Mouse (Mus musculus) forebrain, embryonic 11.5 days (tissue): ENCODE measurements around the gene Pitpnc1. TPM values are rescaled to one million over a fixed set of nuclear protein-coding genes. Genes with fewer than 3 reads are reported as not detected.

Experiments
- ATAC-seq: fragments of 200-750 bp; cut with Nextera tagmentation; replicated peaks from 2 replicates; pipeline ENCODE4 v1.8.0; 2017; ENCODE audit warnings: moderate TSS enrichment; ENCODE audit not compliant: low FRiP score
- DNase-seq: peaks from one replicate; pipeline ENCODE4 v3.0.0-alpha.2; 2017; ENCODE audit warnings: low spot score
- H3K27ac ChIP-seq: fragments of 300-500 bp; sonication (generic); 2 replicates; pipeline ENCODE4 v1.5.1; 2014; ENCODE audit warnings: low read depth, low read length
- H3K27me3 ChIP-seq: fragments of 300-500 bp; sonication (generic); 2 replicates; pipeline ENCODE4 v1.6.1; 2014; ENCODE audit warnings: mild to moderate bottlenecking, low read length, mixed read lengths; ENCODE audit not compliant: control insufficient read depth, insufficient read depth
- H3K36me3 ChIP-seq: fragments of 300-500 bp; sonication (generic); 2 replicates; pipeline ENCODE4 v1.6.1; 2014; ENCODE audit warnings: mild to moderate bottlenecking, low read length, moderate library complexity, mixed read lengths; ENCODE audit not compliant: control insufficient read depth, insufficient read depth
- H3K4me1 ChIP-seq: fragments of 300-500 bp; sonication (generic); replicated peaks from 2 replicates; pipeline ENCODE4 v1.6.1; 2014; ENCODE audit warnings: low read length, mixed read lengths; ENCODE audit not compliant: control insufficient read depth, insufficient read depth
- H3K4me2 ChIP-seq: fragments of 300-500 bp; sonication (generic); 2 replicates; pipeline ENCODE4 v1.6.1; 2014; ENCODE audit warnings: low read depth, mild to moderate bottlenecking, low read length, moderate library complexity, mixed read lengths; ENCODE audit not compliant: severe bottlenecking
- H3K4me3 ChIP-seq: fragments of 300-500 bp; sonication (generic); 2 replicates; pipeline ENCODE4 v1.5.1; 2014; ENCODE audit warnings: low read depth, low read length
- H3K9ac ChIP-seq: fragments of 300-500 bp; sonication (generic); 2 replicates; pipeline ENCODE4 v1.6.1; 2014; ENCODE audit warnings: low read length
- H3K9me3 ChIP-seq: fragments of 300-500 bp; sonication (generic); 2 replicates; pipeline ENCODE4 v1.6.1; 2016; ENCODE audit warnings: low read length, mixed read lengths; ENCODE audit not compliant: control insufficient read depth
- WGBS: fragments of 180-500 bp; shearing (Covaris S2); extraction: QIAGEN DNeasy Blood & Tissue Kit; methylation state at CpG from one replicate; pipeline ENCODE4 v1.1.7; 2014; 5-methylcytosine and 5-hydroxymethylcytosine counted together
- polyA plus RNA-seq: library from polyadenylated mRNA; unstranded; fragments of >200 nt; fragmentation: Nextera tagmentation; extraction: Ambion mirVana; gene quantifications from 2 replicates; pipeline ENCODE4 v1.2.1, GENCODE M21; 2014

Gene Pitpnc1
- polyA plus RNA-seq, 1 experiment from 2014 or later = 35.7 TPM

DNA sequence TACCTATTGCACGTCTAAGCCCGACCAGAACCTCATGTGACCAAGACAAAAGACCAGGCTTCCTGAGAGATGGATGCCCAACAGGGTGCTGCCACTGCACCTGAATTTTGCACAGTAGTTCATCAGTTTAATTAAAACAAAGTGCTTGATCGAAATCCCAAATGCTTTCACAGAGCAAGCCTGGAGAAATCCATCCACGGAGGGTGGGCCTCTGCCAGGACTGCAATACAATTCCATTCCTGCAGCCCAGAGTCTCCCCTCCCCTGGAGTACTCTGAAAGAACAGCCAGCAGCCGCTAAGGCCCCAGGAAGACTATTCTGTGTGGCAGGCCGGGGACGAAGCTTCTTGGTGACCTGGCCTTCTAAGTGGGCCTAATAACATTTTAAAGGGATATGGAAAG, 50.6 kb downstream of the Pitpnc1 start:
- DNase-seq (no peak), ATAC-seq (no peak)
- peaks cover 18% of the 10 kb centered on the region for H3K4me1 ChIP-seq
- no peaks in the 10 kb centered on the region for H3K36me3 ChIP-seq
- H3K9ac ChIP-seq = 0 out of 2 replicates have a peak overlapping the region, but pooled peaks have one; percentile 2
- no peaks in the 10 kb centered on the region; the same call in 1 of the 2 replicates for H3K9me3 ChIP-seq
- H3K4me2 ChIP-seq = no peak overlapping the region
- 0 out of 2 replicates have a peak overlapping the region, but pooled peaks have one; percentile 59 for H3K27ac ChIP-seq
- no peaks in the 10 kb centered on the region for H3K27me3 ChIP-seq
- H3K4me3 ChIP-seq = no peak overlapping the region
- 30% methylated on average over 7 of the region's 7 CpGs for WGBS

DNA sequence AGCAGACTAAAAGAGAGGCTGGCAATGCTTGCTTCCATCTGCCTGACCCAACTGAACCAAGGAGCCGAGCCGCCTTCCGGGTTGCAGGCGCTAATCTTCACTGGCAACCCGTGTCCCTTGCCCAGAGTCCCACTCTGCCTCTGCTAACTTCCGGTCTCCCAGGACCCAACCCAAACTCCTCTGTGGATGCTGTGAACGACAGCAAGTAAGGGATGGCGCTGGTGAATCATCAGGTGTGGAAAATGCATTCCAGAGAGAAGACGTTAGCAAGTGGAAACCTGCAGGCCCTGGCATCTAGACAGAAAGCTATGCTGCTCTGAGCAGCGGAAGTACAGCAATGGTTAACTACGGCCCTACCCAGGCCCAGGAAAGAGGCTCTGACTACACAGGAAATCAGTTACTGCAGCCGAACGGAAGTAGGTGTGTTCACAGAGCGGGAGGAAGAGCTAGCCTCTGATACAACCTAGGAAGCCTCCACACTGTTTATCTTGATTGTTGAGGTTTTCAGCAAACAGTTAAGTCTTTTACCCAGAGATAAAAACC, 53.4 kb downstream of the Pitpnc1 start:
- Histone ChIP-seq H3K9ac (peak overlapping the region; percentile 37), H3K27me3 (no peaks in the 10 kb centered on the region), H3K9me3 (no peaks in the 10 kb centered on the region; the same call in 1 of the 2 replicates), H3K4me3 (no peak overlapping the region), H3K36me3 (no peaks in the 10 kb centered on the region), H3K4me2 (peak overlapping the region; percentile 24; the same call in 1 of the 2 replicates), H3K4me1 (peaks cover 34% of the 10 kb centered on the region), H3K27ac (peak overlapping the region; percentile 95)
- peak; percentile 40 for ATAC-seq
- WGBS = 37% methylated on average over 14 of the region's 14 CpGs
- DNase-seq = peak; percentile 66

DNA sequence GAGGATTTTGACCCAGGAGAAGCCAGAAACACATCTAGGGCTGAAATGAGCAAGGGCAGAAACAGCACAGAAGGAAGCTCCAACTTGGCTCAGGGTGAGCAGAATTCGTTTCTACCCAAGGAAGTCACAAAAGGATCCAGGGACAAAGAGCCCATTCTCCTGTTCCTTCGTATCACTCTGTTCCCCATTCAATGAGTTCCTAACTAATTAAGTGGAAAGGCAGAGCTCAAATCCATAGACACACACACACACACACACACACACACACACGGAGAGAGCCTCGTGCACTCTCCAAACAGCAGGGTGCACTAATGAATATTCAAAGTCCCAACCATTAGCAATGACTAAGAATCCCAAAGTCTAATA, 54.0 kb downstream of the Pitpnc1 start:
- H3K4me1 ChIP-seq = peaks cover 34% of the 10 kb centered on the region
- ATAC-seq = peak; percentile 62
- WGBS = 3% methylated on average over 4 of the region's 4 CpGs
- DNase-seq = peak; percentile 85
- no peak overlapping the region for H3K4me3 ChIP-seq
- H3K9ac ChIP-seq = peak overlapping the region; percentile 41; the same call in 1 of the 2 replicates
- peak overlapping the region; percentile 24 for H3K4me2 ChIP-seq
- H3K27me3 ChIP-seq = no peaks in the 10 kb centered on the region
- H3K27ac ChIP-seq = peak overlapping the region; percentile 95
- no peaks in the 10 kb centered on the region; the same call in 1 of the 2 replicates for H3K9me3 ChIP-seq
- no peaks in the 10 kb centered on the region for H3K36me3 ChIP-seq

DNA sequence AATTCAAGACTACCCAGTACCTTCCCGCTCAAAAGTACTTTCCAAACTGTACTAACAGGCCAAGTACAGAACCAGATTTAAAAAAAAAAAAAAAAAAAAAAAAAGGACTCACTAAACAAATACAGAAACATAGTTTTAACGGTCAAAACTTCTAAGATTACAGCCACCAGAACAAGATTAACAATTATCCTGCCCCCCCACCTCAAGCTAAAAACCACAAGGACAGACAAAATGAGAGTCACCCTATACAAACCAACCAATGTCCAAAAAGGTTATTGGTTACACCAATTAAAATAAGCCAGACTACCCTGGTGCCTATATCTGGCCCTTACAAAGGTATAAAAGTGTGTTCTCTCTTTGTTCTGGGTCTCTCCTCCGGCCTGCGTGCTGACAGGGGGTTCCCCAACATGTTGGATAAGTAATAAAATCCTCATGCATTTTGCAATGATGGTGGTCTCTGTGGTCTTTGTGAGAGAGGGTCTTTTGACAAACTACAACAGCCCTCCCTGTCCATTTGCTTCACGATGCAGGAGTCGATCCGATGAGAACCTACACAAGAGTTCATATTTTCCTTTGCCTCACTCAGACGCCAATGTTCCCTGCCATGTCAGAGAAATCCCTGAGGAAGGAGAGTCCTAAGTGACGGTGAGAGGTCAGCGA, 54.5 kb downstream of the Pitpnc1 start:
- H3K4me3 ChIP-seq = no peak overlapping the region
- H3K36me3 ChIP-seq = no peaks in the 10 kb centered on the region
- no peak for DNase-seq
- H3K27me3 ChIP-seq = no peaks in the 10 kb centered on the region
- H3K27ac ChIP-seq = peak overlapping the region; percentile 95
- H3K4me2 ChIP-seq = peak overlapping the region; percentile 24
- peaks cover 34% of the 10 kb centered on the region for H3K4me1 ChIP-seq
- H3K9me3 ChIP-seq = no peaks in the 10 kb centered on the region; the same call in 1 of the 2 replicates
- ATAC-seq = 0 out of 2 replicates have a peak, but pooled peaks have one; percentile 5
- WGBS = 24% methylated on average over 10 of the region's 10 CpGs
- peak overlapping the region; percentile 41; the same call in 1 of the 2 replicates for H3K9ac ChIP-seq

DNA sequence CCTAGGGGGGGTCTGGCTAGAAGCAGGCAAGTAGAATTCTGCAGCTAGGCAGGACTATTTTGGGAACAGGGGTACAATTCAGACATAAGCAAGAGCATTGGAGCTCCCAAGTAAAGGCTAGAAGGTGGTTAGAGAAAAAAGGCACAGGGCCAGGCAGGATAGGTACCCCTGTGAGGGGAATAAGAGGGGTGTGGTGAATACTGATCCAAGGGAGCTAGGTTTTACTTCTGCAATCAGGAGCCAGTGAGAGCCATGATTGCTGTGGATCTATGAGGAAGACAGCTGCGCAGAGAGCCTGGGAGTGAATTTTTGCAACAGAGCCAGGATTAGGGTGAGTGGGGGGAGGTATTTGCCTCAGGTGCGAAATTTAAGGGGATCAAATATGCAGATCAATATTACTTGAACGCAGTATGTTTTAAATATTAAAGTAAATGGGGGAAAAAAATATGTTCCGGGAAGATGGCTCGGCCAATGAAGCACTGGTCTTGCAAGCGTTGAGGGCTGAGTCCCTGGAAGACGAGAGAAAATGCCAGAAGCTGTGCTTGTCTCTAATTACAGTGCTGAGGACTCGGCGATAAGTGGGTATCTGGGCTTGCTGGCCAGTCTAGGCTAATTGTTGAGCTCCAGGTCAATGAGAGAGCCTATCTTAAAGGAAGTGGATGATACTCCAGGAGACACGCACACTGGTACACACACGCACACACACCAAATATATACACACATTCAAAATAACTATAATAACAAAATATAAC, 55.3 kb downstream of the Pitpnc1 start:
- no peaks in the 10 kb centered on the region for H3K36me3 ChIP-seq
- ATAC-seq (no peak), DNase-seq (no peak)
- WGBS = 54% methylated on average over 11 of the region's 11 CpGs
- peak overlapping the region; percentile 95 for H3K27ac ChIP-seq
- peaks cover 34% of the 10 kb centered on the region for H3K4me1 ChIP-seq
- no peak overlapping the region for H3K4me2 ChIP-seq
- H3K9me3 ChIP-seq = no peaks in the 10 kb centered on the region; the same call in 1 of the 2 replicates
- H3K9ac ChIP-seq = peak overlapping the region; percentile 39
- H3K27me3 ChIP-seq = no peaks in the 10 kb centered on the region
- H3K4me3 ChIP-seq = no peak overlapping the region

DNA sequence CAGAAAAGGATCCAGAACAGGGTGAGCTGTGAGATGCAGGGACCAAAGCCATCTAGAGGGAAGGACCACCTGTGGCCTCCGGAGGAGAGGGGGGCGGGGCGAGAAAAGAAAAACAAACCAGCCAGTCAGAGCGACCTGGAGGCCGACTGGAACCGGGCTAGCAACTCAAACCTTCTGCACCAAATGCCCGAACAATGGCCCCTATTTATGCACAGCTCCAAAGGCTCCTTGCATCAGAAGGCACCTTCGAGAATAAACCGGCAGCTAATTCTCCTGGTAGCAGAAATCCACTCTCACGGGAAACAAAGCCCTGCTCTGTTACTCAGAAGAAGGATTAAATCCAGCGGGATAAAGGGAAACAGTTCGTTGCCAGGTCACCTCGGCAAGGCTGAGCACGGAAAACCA, 57.2 kb downstream of the Pitpnc1 start:
- H3K9me3 ChIP-seq = no peaks in the 10 kb centered on the region; the same call in 1 of the 2 replicates
- H3K4me2 ChIP-seq = peak overlapping the region; percentile 24; the same call in 1 of the 2 replicates
- H3K36me3 ChIP-seq = no peaks in the 10 kb centered on the region
- peaks cover 34% of the 10 kb centered on the region for H3K4me1 ChIP-seq
- peak; percentile 89 for DNase-seq
- 0% methylated on average over 14 of the region's 14 CpGs for WGBS
- peak overlapping the region; percentile 86 for H3K27ac ChIP-seq
- peak overlapping the region; percentile 4; the same call in 1 of the 2 replicates for H3K4me3 ChIP-seq
- peak overlapping the region; percentile 28; the same call in 1 of the 2 replicates for H3K9ac ChIP-seq
- H3K27me3 ChIP-seq = no peaks in the 10 kb centered on the region
- ATAC-seq = peak; percentile 83

DNA sequence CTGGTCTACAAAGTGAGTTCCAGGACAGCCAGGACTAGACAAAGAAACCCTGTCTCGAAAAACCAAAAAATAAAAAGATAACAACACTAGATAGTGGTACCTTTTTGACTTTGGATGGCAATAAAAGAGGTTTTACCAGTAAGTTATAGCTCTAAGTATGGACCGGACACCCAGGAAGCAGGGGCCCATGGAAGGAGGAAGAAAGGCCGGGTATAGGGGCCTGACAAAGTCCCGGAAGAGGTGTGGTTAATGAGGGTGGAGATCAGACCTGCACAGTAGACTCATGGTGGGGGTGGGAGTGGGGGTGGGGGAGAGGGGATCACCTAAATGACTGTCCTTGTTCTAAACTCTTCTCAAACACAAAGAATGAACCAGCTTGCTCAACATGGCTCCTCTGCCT, 58.4 kb downstream of the Pitpnc1 start:
- H3K4me3 ChIP-seq = no peak overlapping the region
- peaks cover 29% of the 10 kb centered on the region for H3K4me1 ChIP-seq

DNA sequence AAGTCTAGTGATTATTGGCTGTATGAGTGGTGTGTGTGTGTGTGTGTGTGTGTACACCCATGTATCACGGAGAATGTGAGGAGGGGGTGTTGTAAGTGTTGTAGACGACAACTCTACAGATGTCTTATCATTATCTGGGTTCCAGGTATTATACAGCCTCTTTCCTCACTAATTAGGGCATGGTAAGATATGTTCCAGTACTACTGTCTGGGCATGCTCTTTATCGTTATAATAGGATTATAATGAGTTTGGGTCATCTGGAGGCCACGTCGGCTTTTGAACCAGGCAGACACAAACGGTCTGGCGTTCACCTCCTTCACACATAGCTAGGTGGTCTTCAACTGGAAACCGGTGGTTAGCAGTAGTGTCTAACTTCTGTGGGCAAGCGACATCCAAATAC, 58.9 kb downstream of the Pitpnc1 start:
- Histone ChIP-seq H3K36me3 (no peaks in the 10 kb centered on the region), H3K9ac (no peak overlapping the region), H3K9me3 (no peaks in the 10 kb centered on the region; the same call in 1 of the 2 replicates), H3K27me3 (no peaks in the 10 kb centered on the region), H3K4me2 (no peak overlapping the region), H3K4me3 (no peak overlapping the region), H3K27ac (no peak overlapping the region), H3K4me1 (peaks cover 26% of the 10 kb centered on the region)
- no peak for DNase-seq
- WGBS = 78% methylated on average over 9 of the region's 9 CpGs
- ATAC-seq = no peak

More for the DNA sequence above, 58.4 kb downstream of the Pitpnc1 start:
- WGBS = 81% methylated on average over 4 of the region's 4 CpGs
- ATAC-seq = no peak
- H3K27ac ChIP-seq = peak overlapping the region; percentile 86
- no peak overlapping the region for H3K4me2 ChIP-seq
- no peaks in the 10 kb centered on the region for H3K36me3 ChIP-seq
- H3K27me3 ChIP-seq = no peaks in the 10 kb centered on the region
- DNase-seq = no peak
- H3K9ac ChIP-seq = no peak overlapping the region
- no peaks in the 10 kb centered on the region for H3K9me3 ChIP-seq
